Mouse (Mus musculus) stomach, postnatal 0 days (tissue): ENCODE data around the gene Fetub.

Source experiments
- CTCF ChIP-seq: IDR thresholded peaks from 2 replicates; pipeline ENCODE4 v1.5.1; 2016; ENCODE audit warnings: antibody characterized with exemption, low read depth, mild to moderate bottlenecking, moderate library complexity
- EP300 ChIP-seq: optimal IDR thresholded peaks from 2 replicates; pipeline ENCODE3; 2016; ENCODE audit warnings: antibody characterized with exemption

GRCm38 (mm10) chr16:22938541-22938940 is 20.4 kb downstream of the Fetub start:
- TF ChIP-seq EP300 = no peak
- no peak for TF ChIP-seq CTCF
